Mouse (Mus musculus): ENCODE measurements around the gene Ap5s1. TPM values are rescaled to one million over a fixed set of nuclear protein-coding genes. Genes with fewer than 3 reads are reported as not detected.

Ap5s1 gene
- polyA plus RNA-seq, 1 experiment from 2014 or later: 32.4 TPM

- 92% methylated on average over 3 of the region's 3 CpGs for WGBS
- no peak for ATAC-seq
- H3K4me3 ChIP-seq: no peak overlapping the region
- H3K4me1 ChIP-seq: no peaks in the 10 kb centered on the region
- 0 out of 2 replicates have a peak, but pooled peaks cover 5% of the 10 kb centered on the region for H3K27me3 ChIP-seq
- H3K9ac ChIP-seq: no peak overlapping the region
- H3K27ac ChIP-seq: no peak overlapping the region
- no peaks in the 10 kb centered on the region for H3K36me3 ChIP-seq (ENCODE audit: poor library complexity, severe bottlenecking)
- H3K4me2 ChIP-seq: no peak overlapping the region
- H3K9me3 ChIP-seq (replicated peaks): no peaks in the 10 kb centered on the region
Measured at GRCm38 (mm10) chr2:131227243-131227642, 20.4 kb downstream of the Ap5s1 start.

- no peak overlapping the region for H3K4me2 ChIP-seq
- H3K9ac ChIP-seq: no peak overlapping the region
- H3K27me3 ChIP-seq: no peaks in the 10 kb centered on the region
- H3K36me3 ChIP-seq (ENCODE audit: poor library complexity, severe bottlenecking): no peaks in the 10 kb centered on the region
- ATAC-seq: no peak
- H3K27ac ChIP-seq: no peak overlapping the region
- H3K9me3 ChIP-seq (replicated peaks): no peaks in the 10 kb centered on the region
- no peak overlapping the region for H3K4me3 ChIP-seq
- H3K4me1 ChIP-seq: peaks cover 21% of the 10 kb centered on the region
- 83% methylated on average over 2 of the region's 2 CpGs for WGBS
Measured at GRCm38 (mm10) chr2:131232558-131232957, 25.7 kb downstream of the Ap5s1 start.

GRCm38 (mm10) chr2:131233307-131234126 lies 26.6 kb downstream of the Ap5s1 start, which contains the start of gene Mavs:
TSS of gene Mavs (plus strand) at chr2:131234063.
- Histone ChIP-seq H3K9me3 (replicated peaks) (no peaks in the 10 kb centered on the region), H3K4me1 (peaks cover 21% of the 10 kb centered on the region), H3K4me3 (peak within 1 kb of the TSS; percentile 54), H3K36me3 (ENCODE audit: poor library complexity, severe bottlenecking) (no peaks in the 10 kb centered on the region), H3K27ac (no peak within 1 kb of the TSS), H3K9ac (peak within 1 kb of the TSS; percentile 68), H3K27me3 (no peaks in the 10 kb centered on the region), H3K4me2 (peak within 1 kb of the TSS; percentile 86)
- WGBS: 7% methylated on average over 29 of the region's 29 CpGs
- ATAC-seq: peak; percentile 100

- ATAC-seq: peak; percentile 15; the same call in 1 of the 2 replicates
- H3K27ac ChIP-seq: no peak overlapping the region
- whole genome bisulfite sequencing: 15% methylated on average over 28 of the region's 28 CpGs
Measured at GRCm38 (mm10) chr2:131234127-131234650, 27.3 kb downstream of the Ap5s1 start.

GRCm38 (mm10) chr2:131234970-131235635 lies 28.2 kb downstream of the Ap5s1 start:
- H3K4me2 ChIP-seq: peak overlapping the region; percentile 86
- H3K4me3 ChIP-seq: peak overlapping the region; percentile 54; the same call in 1 of the 2 replicates
- no peaks in the 10 kb centered on the region for H3K9me3 ChIP-seq (replicated peaks)
- 84% methylated on average over 7 of the region's 7 CpGs for WGBS
- ATAC-seq: no peak
- H3K27me3 ChIP-seq: no peaks in the 10 kb centered on the region
- H3K27ac ChIP-seq: no peak overlapping the region
- 0 out of 2 replicates have a peak, but pooled peaks cover 4% of the 10 kb centered on the region for H3K36me3 ChIP-seq (ENCODE audit: poor library complexity, severe bottlenecking)
- H3K9ac ChIP-seq: peak overlapping the region; percentile 68
- peaks cover 21% of the 10 kb centered on the region for H3K4me1 ChIP-seq

More at GRCm38 (mm10) chr2:131234127-131234650, 27.3 kb downstream of the Ap5s1 start:
- H3K4me3 ChIP-seq: peak overlapping the region; percentile 54
- peaks cover 21% of the 10 kb centered on the region for H3K4me1 ChIP-seq
- H3K36me3 ChIP-seq (ENCODE audit: poor library complexity, severe bottlenecking): 0 out of 2 replicates have a peak, but pooled peaks cover 4% of the 10 kb centered on the region
- peak overlapping the region; percentile 86 for H3K4me2 ChIP-seq
- H3K9ac ChIP-seq: peak overlapping the region; percentile 68
- no peaks in the 10 kb centered on the region for H3K9me3 ChIP-seq (replicated peaks)
- no peaks in the 10 kb centered on the region for H3K27me3 ChIP-seq

- no peaks in the 10 kb centered on the region for H3K9me3 ChIP-seq (replicated peaks)
- no peak overlapping the region for H3K27ac ChIP-seq
- no peaks in the 10 kb centered on the region for H3K27me3 ChIP-seq
- peaks cover 65% of the 10 kb centered on the region for H3K36me3 ChIP-seq (ENCODE audit: poor library complexity, severe bottlenecking)
- ATAC-seq: no peak
- H3K4me3 ChIP-seq: no peak overlapping the region
- no peak overlapping the region for H3K9ac ChIP-seq
- H3K4me2 ChIP-seq: no peak overlapping the region
- no peaks in the 10 kb centered on the region for H3K4me1 ChIP-seq
Measured at GRCm38 (mm10) chr2:131242180-131242579, 35.3 kb downstream of the Ap5s1 start.

GRCm38 (mm10) chr2:131242929-131243328 lies 36.1 kb downstream of the Ap5s1 start:
- H3K27ac ChIP-seq: no peak overlapping the region
- ATAC-seq: no peak
- 94% methylated on average over 7 of the region's 7 CpGs for WGBS
- H3K9ac ChIP-seq: no peak overlapping the region
- peaks cover 72% of the 10 kb centered on the region for H3K36me3 ChIP-seq (ENCODE audit: poor library complexity, severe bottlenecking)
- H3K9me3 ChIP-seq (replicated peaks): no peaks in the 10 kb centered on the region
- no peak overlapping the region for H3K4me2 ChIP-seq
- no peak overlapping the region for H3K4me3 ChIP-seq
- H3K4me1 ChIP-seq: no peaks in the 10 kb centered on the region
- H3K27me3 ChIP-seq: no peaks in the 10 kb centered on the region

GRCm38 (mm10) chr2:131253681-131254328 lies 46.9 kb downstream of the Ap5s1 start:
- 32% methylated on average over 7 of the region's 7 CpGs for WGBS
- H3K9me3 ChIP-seq (replicated peaks): no peaks in the 10 kb centered on the region
- no peaks in the 10 kb centered on the region for H3K27me3 ChIP-seq
- H3K9ac ChIP-seq: no peak overlapping the region
- no peak overlapping the region for H3K4me2 ChIP-seq
- no peak overlapping the region for H3K27ac ChIP-seq
- 0 out of 2 replicates have a peak, but pooled peaks cover 3% of the 10 kb centered on the region for H3K36me3 ChIP-seq (ENCODE audit: poor library complexity, severe bottlenecking)
- no peaks in the 10 kb centered on the region for H3K4me1 ChIP-seq
- peak; percentile 50; the same call in 1 of the 2 replicates for ATAC-seq
- H3K4me3 ChIP-seq: no peak overlapping the region

GRCm38 (mm10) chr2:131254329-131254713 lies 47.4 kb downstream of the Ap5s1 start:
- WGBS: 88% methylated on average over 2 of the region's 2 CpGs
- Histone ChIP-seq H3K4me1 (no peaks in the 10 kb centered on the region), H3K9ac (no peak overlapping the region), H3K27ac (no peak overlapping the region), H3K9me3 (replicated peaks) (no peaks in the 10 kb centered on the region), H3K36me3 (ENCODE audit: poor library complexity, severe bottlenecking) (no peaks in the 10 kb centered on the region), H3K27me3 (no peaks in the 10 kb centered on the region), H3K4me2 (no peak overlapping the region), H3K4me3 (no peak overlapping the region)
- ATAC-seq: no peak

GRCm38 (mm10) chr2:131255738-131256137 lies 48.9 kb downstream of the Ap5s1 start:
- ATAC-seq: no peak
- no peak overlapping the region for H3K9ac ChIP-seq
- H3K27me3 ChIP-seq: no peaks in the 10 kb centered on the region
- WGBS: 54% methylated on average over 3 of the region's 3 CpGs
- no peak overlapping the region for H3K4me3 ChIP-seq
- no peaks in the 10 kb centered on the region for H3K9me3 ChIP-seq (replicated peaks)
- H3K4me2 ChIP-seq: no peak overlapping the region
- H3K27ac ChIP-seq: no peak overlapping the region
- no peaks in the 10 kb centered on the region for H3K36me3 ChIP-seq (ENCODE audit: poor library complexity, severe bottlenecking)
- H3K4me1 ChIP-seq: peaks cover 2% of the 10 kb centered on the region

GRCm38 (mm10) chr2:131258693-131259092 lies 51.8 kb downstream of the Ap5s1 start:
- H3K4me3 ChIP-seq: no peak overlapping the region
- H3K36me3 ChIP-seq (ENCODE audit: poor library complexity, severe bottlenecking): no peaks in the 10 kb centered on the region
- H3K4me1 ChIP-seq: peaks cover 16% of the 10 kb centered on the region
- WGBS: 83% methylated on average over 8 of the region's 8 CpGs
- no peak overlapping the region for H3K27ac ChIP-seq
- ATAC-seq: no peak
- H3K9ac ChIP-seq: no peak overlapping the region
- no peaks in the 10 kb centered on the region for H3K27me3 ChIP-seq
- no peaks in the 10 kb centered on the region for H3K9me3 ChIP-seq (replicated peaks)
- H3K4me2 ChIP-seq: no peak overlapping the region

All from forebrain, embryonic 13.5 days (tissue).